Mouse (Mus musculus) spleen, adult 2 months (tissue): ENCODE measurements at regions not wholly inside any gene's neighbourhood (a gene's known extent, or its start where the extent isn't known, plus 50 kb on each side); places are given as distances from the start of the nearest gene placed in this dataset.

Experiments used
- DNase-seq, 2 experiments: peaks; one replicate each; pipeline versions ENCODE4 v3.0.0 to v3.0.0-alpha.2; 2012 to 2021; ENCODE audit warnings: low spot score in 2 of 2, low read depth in 1 of 2
- H3K27ac ChIP-seq: fragments of 200-500 bp; 2 replicates; pipeline ENCODE4 v1.5.1; 2012; ENCODE audit warnings: low read length, inconsistent platforms; ENCODE audit not compliant: insufficient read depth
- H3K27me3 ChIP-seq: fragments of 200-500 bp; 2 replicates; pipeline ENCODE4 v1.6.1; 2012; ENCODE audit warnings: mild to moderate bottlenecking, moderate library complexity, low read length, inconsistent platforms; ENCODE audit not compliant: control insufficient read depth, insufficient read depth
- H3K36me3 ChIP-seq: fragments of 200-500 bp; 2 replicates; pipeline ENCODE4 v1.6.1; 2012; ENCODE audit warnings: mild to moderate bottlenecking, low read length, inconsistent platforms; ENCODE audit not compliant: control insufficient read depth, insufficient read depth
- H3K4me1 ChIP-seq: fragments of 200-500 bp; 2 replicates; pipeline ENCODE4 v1.6.1; 2011; ENCODE audit warnings: inconsistent platforms; ENCODE audit not compliant: control insufficient read depth, insufficient read depth, insufficient read length
- H3K4me3 ChIP-seq: fragments of 200-500 bp; 2 replicates; pipeline ENCODE4 v1.5.1; 2011; ENCODE audit warnings: mild to moderate bottlenecking, inconsistent platforms; ENCODE audit not compliant: insufficient read depth, insufficient read length; ENCODE audit errors: extremely low read depth
- CTCF ChIP-seq: fragments of 200-500 bp; IDR thresholded peaks from 2 replicates; pipeline ENCODE4 v1.5.1; 2011; ENCODE audit warnings: mild to moderate bottlenecking, inconsistent platforms; ENCODE audit not compliant: insufficient read depth, insufficient read length, insufficient replicate concordance; ENCODE audit errors: extremely low read depth
- POLR2A ChIP-seq: fragments of 200-500 bp; IDR thresholded peaks from 2 replicates; pipeline ENCODE4 v1.6.1; 2011; ENCODE audit warnings: low read depth, low read length, inconsistent platforms
- WGBS: fragments of 180-500 bp; shearing (Covaris S2); methylation state at CpG from one replicate; pipeline ENCODE4 v1.1.7; 2018; 5-methylcytosine and 5-hydroxymethylcytosine counted together

GRCm38 (mm10) chr3:50976141-50976780, 248.0 kb upstream of the Noct start:
- no peak overlapping the region for H3K4me3 ChIP-seq
- 75% methylated on average over 5 of the region's 5 CpGs for WGBS
- DNase-seq: no peak
- no peaks in the 10 kb centered on the region for H3K27me3 ChIP-seq
- no peaks in the 10 kb centered on the region for H3K4me1 ChIP-seq
- TF ChIP-seq CTCF (no peak), POLR2A (no peak)
- no peaks in the 10 kb centered on the region for H3K36me3 ChIP-seq
- H3K27ac ChIP-seq: no peak overlapping the region

- H3K4me3 ChIP-seq: no peak overlapping the region
- no peak overlapping the region for H3K27ac ChIP-seq
- H3K36me3 ChIP-seq: no peaks in the 10 kb centered on the region
- H3K27me3 ChIP-seq: no peaks in the 10 kb centered on the region
- H3K4me1 ChIP-seq: no peaks in the 10 kb centered on the region
- DNase-seq: no peak
- no peak for TF ChIP-seq CTCF
- TF ChIP-seq POLR2A: no peak
- WGBS: 85% methylated on average over 6 of the region's 6 CpGs
Measured at GRCm38 (mm10) chr3:50976818-50977217, 247.4 kb upstream of the Noct start.

- no peak for TF ChIP-seq POLR2A
- TF ChIP-seq CTCF: no peak
- H3K36me3 ChIP-seq: no peaks in the 10 kb centered on the region
- H3K4me1 ChIP-seq: no peaks in the 10 kb centered on the region
- H3K27me3 ChIP-seq: no peaks in the 10 kb centered on the region
- DNase-seq: no peak
- no peak overlapping the region for H3K4me3 ChIP-seq
- no peak overlapping the region for H3K27ac ChIP-seq
- 90% methylated on average over 5 of the region's 5 CpGs for WGBS
Measured at GRCm38 (mm10) chr3:50978636-50979035, 245.6 kb upstream of the Noct start.

GRCm38 (mm10) chr3:50979592-50979991, 244.7 kb upstream of the Noct start:
- 92% methylated on average over 3 of the region's 3 CpGs for WGBS
- TF ChIP-seq CTCF (no peak), POLR2A (no peak)
- H3K36me3 ChIP-seq: no peaks in the 10 kb centered on the region

GRCm38 (mm10) chr3:50981751-50982150, 242.5 kb upstream of the Noct start:
- TF ChIP-seq POLR2A: no peak
- TF ChIP-seq CTCF: no peak
- H3K4me1 ChIP-seq: no peaks in the 10 kb centered on the region
- no peak overlapping the region for H3K27ac ChIP-seq
- H3K36me3 ChIP-seq: no peaks in the 10 kb centered on the region
- no peak overlapping the region for H3K4me3 ChIP-seq
- WGBS: 95% methylated on average over 7 of the region's 7 CpGs
- DNase-seq: no peak
- no peaks in the 10 kb centered on the region for H3K27me3 ChIP-seq

More at GRCm38 (mm10) chr3:50979592-50979991, 244.7 kb upstream of the Noct start:
- Histone ChIP-seq H3K27ac (no peak overlapping the region), H3K4me1 (no peaks in the 10 kb centered on the region), H3K4me3 (no peak overlapping the region), H3K27me3 (no peaks in the 10 kb centered on the region)
- no peak for DNase-seq

- Histone ChIP-seq H3K4me3 (no peak overlapping the region), H3K36me3 (no peaks in the 10 kb centered on the region), H3K27ac (no peak overlapping the region), H3K27me3 (no peaks in the 10 kb centered on the region), H3K4me1 (no peaks in the 10 kb centered on the region)
- TF ChIP-seq POLR2A: no peak
- no peak for TF ChIP-seq CTCF
- WGBS: 54% methylated on average over 9 of the region's 9 CpGs
- DNase-seq: no peak
Measured at GRCm38 (mm10) chr3:50982649-50983048, 241.6 kb upstream of the Noct start.

GRCm38 (mm10) chr3:50983126-50983525, 241.1 kb upstream of the Noct start:
- H3K4me1 ChIP-seq: no peaks in the 10 kb centered on the region
- H3K4me3 ChIP-seq: no peak overlapping the region
- H3K36me3 ChIP-seq: no peaks in the 10 kb centered on the region
- DNase-seq: no peak
- H3K27me3 ChIP-seq: no peaks in the 10 kb centered on the region
- no peak for TF ChIP-seq POLR2A
- no peak for TF ChIP-seq CTCF
- H3K27ac ChIP-seq: no peak overlapping the region
- 80% methylated on average over 5 of the region's 5 CpGs for WGBS
